Mouse (Mus musculus): Measurements from ENCODE around the gene Ube2h.

- TF ChIP-seq CTCF (IDR thresholded peaks at IDR 0.05; ENCODE audit: control insufficient read depth, insufficient read depth, insufficient replicate concordance, low read depth, low read length) (no peak), POLR2A (IDR thresholded peaks at IDR 0.05; ENCODE audit: control insufficient read depth, low read depth, low read length) (no peak)
These were observed 92.5 kb downstream of the Ube2h start for GRCm38 (mm10) chr6:30211641-30212455.
